Mouse (Mus musculus): ENCODE data around the gene Lgr4.

DNA sequence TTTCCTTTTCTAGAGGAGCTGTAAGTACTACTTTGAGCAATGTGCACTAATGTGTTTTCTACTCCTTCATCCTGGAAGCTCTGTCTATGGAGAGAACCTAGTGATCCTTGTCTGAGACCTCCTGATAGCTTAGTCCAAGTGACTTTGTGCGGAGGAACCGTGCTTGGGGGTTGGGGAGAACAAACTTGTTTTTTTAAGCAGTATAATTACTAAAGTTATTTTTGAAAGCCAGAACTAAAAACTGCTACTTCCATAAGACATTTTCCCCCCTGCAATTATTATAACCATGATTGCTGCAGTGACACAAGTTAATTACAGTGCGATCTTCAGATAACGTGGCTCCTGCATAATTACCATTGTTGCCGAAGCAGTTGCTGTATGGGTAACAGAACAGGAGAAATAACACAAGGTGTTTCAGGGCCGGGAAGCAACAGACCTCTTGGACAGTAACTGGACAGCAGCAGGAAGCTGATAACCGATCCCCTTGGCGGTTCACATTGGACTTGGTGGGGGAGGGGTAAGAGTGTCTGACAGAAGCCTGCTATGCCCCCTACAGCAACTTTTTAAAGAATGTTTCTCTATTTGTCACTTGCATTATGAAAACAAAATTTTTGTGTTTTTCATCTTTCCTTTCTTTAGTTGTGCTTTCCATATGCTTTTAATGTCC lies 53.4 kb downstream of the Lgr4 start:
- TF ChIP-seq CTCF (IDR thresholded peaks at IDR 0.05; ENCODE audit: low read depth) (no peak), EP300 (IDR thresholded peaks at IDR 0.05; ENCODE audit: low read depth) (no peak)
